Comparison of ENCODE assay signal across 13 mouse cellular contexts in genomic region chr8:93398044-93398443, GRCm38 (mm10). TPM values are rescaled to one million over a fixed set of nuclear protein-coding genes. Genes with fewer than 3 reads are reported as not detected.
DNase-seq lines count a peak whose midpoint lies in the region; ATAC-seq lines count a peak whose summit lies in the region.
"Had no signal": no experiment of that assay in that cellular context is flagged by ENCODE, and none has a peak within 500 bp of the region (broad histone marks: within the 10 kb centered on the region; RNA-seq: fewer than 3 reads in every experiment).

No protein-coding gene starts in this region.

- H3K27me3 ChIP-seq in hindbrain, embryonic 11.5 days (ENCODE audit: control insufficient read depth, insufficient read depth, low read length) = no peaks in the 10 kb centered on the region
- H3K27me3 ChIP-seq in hindbrain, embryonic 12.5 days = no peaks in the 10 kb centered on the region
- no peaks in the 10 kb centered on the region for H3K27me3 ChIP-seq in midbrain, embryonic 13.5 days
- H3K27me3 ChIP-seq: hindbrain, embryonic 15.5 days; midbrain, embryonic 12.5 days had no signal

- H3K27ac ChIP-seq in hindbrain, embryonic 11.5 days (ENCODE audit: low read depth, low read length) = no peak overlapping the region
- H3K27ac ChIP-seq in hindbrain, embryonic 12.5 days = no peak overlapping the region
- no peak overlapping the region for H3K27ac ChIP-seq in midbrain, embryonic 13.5 days
- H3K27ac ChIP-seq: hindbrain, embryonic 15.5 days; midbrain, embryonic 12.5 days had no signal

- DNase-seq in hindbrain, embryonic 11.5 days (ENCODE audit: low spot score) = peak; percentile 6
- DNase-seq in ovary, postnatal 14 days (ENCODE audit: low spot score) = peak; percentile 5
- DNase-seq in ovary, adult 18-20 months (ENCODE audit: low spot score) = no peak
- DNase-seq in brain, adult 2 months (ENCODE audit: low read depth, low spot score) = peak; percentile 21
- DNase-seq in lung, postnatal 10 days = peak; percentile 49
- DNase-seq: cerebellum, adult 11-12 months had no signal

- H3K4me3 ChIP-seq in hindbrain, embryonic 11.5 days (ENCODE audit: low read depth, low read length) = no peak overlapping the region
- no peak overlapping the region for H3K4me3 ChIP-seq in hindbrain, embryonic 12.5 days
- H3K4me3 ChIP-seq in midbrain, embryonic 13.5 days (replicated peaks) = no peak overlapping the region
- H3K4me3 ChIP-seq: hindbrain, embryonic 15.5 days; midbrain, embryonic 12.5 days had no signal

- H3K4me1 ChIP-seq in hindbrain, embryonic 11.5 days (replicated peaks; ENCODE audit: control insufficient read depth, insufficient read depth, low read length) = no peaks in the 10 kb centered on the region
- H3K4me1 ChIP-seq in hindbrain, embryonic 12.5 days = no peaks in the 10 kb centered on the region
- no peaks in the 10 kb centered on the region for H3K4me1 ChIP-seq in midbrain, embryonic 13.5 days (replicated peaks)
- H3K4me1 ChIP-seq: hindbrain, embryonic 15.5 days; midbrain, embryonic 12.5 days had no signal

- WGBS in hindbrain, embryonic 11.5 days = 64% methylated on average over 1 of the region's 1 CpGs
- 47% methylated on average over 1 of the region's 1 CpGs for WGBS in hindbrain, embryonic 12.5 days
- WGBS in midbrain, embryonic 13.5 days = 45% methylated on average over 1 of the region's 1 CpGs

- no peaks in the 10 kb centered on the region for H3K9me3 ChIP-seq in hindbrain, embryonic 11.5 days (ENCODE audit: control insufficient read depth, low read length)
- no peaks in the 10 kb centered on the region for H3K9me3 ChIP-seq in hindbrain, embryonic 12.5 days (replicated peaks)
- no peaks in the 10 kb centered on the region for H3K9me3 ChIP-seq in midbrain, embryonic 13.5 days
- H3K9me3 ChIP-seq: hindbrain, embryonic 15.5 days; midbrain, embryonic 12.5 days had no signal

- no peak for ATAC-seq in hindbrain, embryonic 11.5 days (ENCODE audit: low FRiP score)
- ATAC-seq in hindbrain, embryonic 12.5 days (ENCODE audit: low FRiP score) = no peak
- ATAC-seq in midbrain, embryonic 13.5 days = no peak
- no peak for ATAC-seq in megakaryocyte-erythroid progenitor cell, adult 5-6 weeks (replicated peaks; ENCODE audit: low FRiP score, low TSS enrichment, poor library complexity, severe bottlenecking)

- H3K4me2 ChIP-seq in hindbrain, embryonic 11.5 days (replicated peaks; ENCODE audit: low read depth, low read length) = no peak overlapping the region
- H3K4me2 ChIP-seq in hindbrain, embryonic 12.5 days (replicated peaks) = no peak overlapping the region
- no peak overlapping the region for H3K4me2 ChIP-seq in midbrain, embryonic 13.5 days (replicated peaks)
- H3K4me2 ChIP-seq: hindbrain, embryonic 15.5 days; midbrain, embryonic 12.5 days had no signal

- H3K36me3 ChIP-seq in hindbrain, embryonic 11.5 days (ENCODE audit: control insufficient read depth, insufficient read depth, low read length) = no peaks in the 10 kb centered on the region
- H3K36me3 ChIP-seq in hindbrain, embryonic 12.5 days = no peaks in the 10 kb centered on the region
- H3K36me3 ChIP-seq in midbrain, embryonic 13.5 days = no peaks in the 10 kb centered on the region
- H3K36me3 ChIP-seq: hindbrain, embryonic 15.5 days; midbrain, embryonic 12.5 days had no signal

- H3K9ac ChIP-seq in hindbrain, embryonic 11.5 days (ENCODE audit: low read depth, low read length) = no peak overlapping the region
- H3K9ac ChIP-seq in hindbrain, embryonic 12.5 days = no peak overlapping the region
- H3K9ac ChIP-seq in midbrain, embryonic 13.5 days (replicated peaks) = no peak overlapping the region
- H3K9ac ChIP-seq: hindbrain, embryonic 15.5 days; midbrain, embryonic 12.5 days had no signal

RNA-seq across cellular contexts. Expression of gene Ces1h, which starts 18.5 kb away (rescaled TPM):
- not detected in 2 replicates for polyA plus RNA-seq in hindbrain, embryonic 11.5 days (2014; fragmentation: Nextera tagmentation; extraction: Ambion mirVana)
- not detected in 2 replicates for polyA plus RNA-seq in hindbrain, embryonic 12.5 days (2016; fragmentation: Nextera tagmentation; extraction: Ambion mirVana)
- not detected in 2 replicates for polyA plus RNA-seq in midbrain, embryonic 13.5 days (2015; fragmentation: Nextera tagmentation; extraction: Ambion mirVana)
- not detected in 2 replicates for total RNA-seq in megakaryocyte-erythroid progenitor cell, adult 5-6 weeks (2014; fragmentation: Nextera tagmentation)
- not detected in 2 replicates for total RNA-seq in megakaryocyte-erythroid progenitor cell, adult 5-6 weeks (2017)
- polyA plus RNA-seq: forebrain, embryonic 11.5 days; hindbrain, embryonic 15.5 days; limb, embryonic 14.5 days; midbrain, embryonic 12.5 days had no signal
